Mouse (Mus musculus) lung, adult 2 months (tissue): Measurements from ENCODE around the gene Macrod2. TPM values are rescaled to one million over a fixed set of nuclear protein-coding genes. Genes with fewer than 3 reads are reported as not detected.

Experiments used
- DNase-seq: peaks from one replicate; pipeline ENCODE4 v3.0.0; 2022
- H3K4me1 ChIP-seq: fragments of 200-500 bp; 2 replicates; pipeline ENCODE4 v1.6.1; 2011; ENCODE audit warnings: low read length; ENCODE audit not compliant: control insufficient read depth, insufficient read depth
- H3K4me3 ChIP-seq: fragments of 200-500 bp; replicated peaks from 2 replicates; pipeline ENCODE3; 2011; ENCODE audit warnings: low read depth, mild to moderate bottlenecking, control low read depth, low read length; ENCODE audit errors: extremely low read depth
- CTCF ChIP-seq: fragments of 200-500 bp; IDR thresholded peaks from 2 replicates; pipeline ENCODE4 v1.5.1; 2011; ENCODE audit warnings: mild to moderate bottlenecking, low read length, control low read depth; ENCODE audit not compliant: insufficient read depth
- POLR2A ChIP-seq: fragments of 200-500 bp; IDR thresholded peaks from 2 replicates; pipeline ENCODE4 v1.6.1; 2011; ENCODE audit warnings: low read depth, mild to moderate bottlenecking, control low read depth, low read length, borderline replicate concordance; ENCODE audit errors: extremely low read depth
- WGBS: fragments of 180-500 bp; shearing (Covaris S2); methylation state at CpG from one replicate; pipeline ENCODE4 v1.1.7; 2018; 5-methylcytosine and 5-hydroxymethylcytosine counted together
- polyA plus RNA-seq: library from polyadenylated mRNA; depleted of rRNA; stranded (reverse); fragments of >200 nt; gene quantifications from 2 replicates; pipeline ENCODE4 v1.2.3, GENCODE M21; 2012

Gene Macrod2
- polyA plus RNA-seq, 1 experiment, result 2.6 TPM

- no peak for TF ChIP-seq POLR2A
- TF ChIP-seq CTCF, result no peak
- DNase-seq, result no peak
- Histone ChIP-seq H3K4me3 (no peak overlapping the region), H3K4me1 (no peaks in the 10 kb centered on the region)
- 90% methylated on average over 2 of the region's 2 CpGs for WGBS
Measured at GRCm38 (mm10) chr2:141201303-141202014, 806.4 kb downstream of the Macrod2 start.

GRCm38 (mm10) chr2:141202015-141202364 is 806.9 kb downstream of the Macrod2 start:
- no peak for DNase-seq
- H3K4me3 ChIP-seq, result no peak overlapping the region
- TF ChIP-seq CTCF, result no peak
- TF ChIP-seq POLR2A, result no peak
- no peaks in the 10 kb centered on the region for H3K4me1 ChIP-seq
- 81% methylated on average over 1 of the region's 1 CpGs for WGBS

- H3K4me3 ChIP-seq, result no peak overlapping the region
- H3K4me1 ChIP-seq, result no peaks in the 10 kb centered on the region
- 78% methylated on average over 5 of the region's 5 CpGs for WGBS
- no peak for DNase-seq
- TF ChIP-seq POLR2A (no peak), CTCF (no peak)
Measured at GRCm38 (mm10) chr2:141211346-141211745, 816.2 kb downstream of the Macrod2 start.

- TF ChIP-seq CTCF (no peak), POLR2A (no peak)
- 84% methylated on average over 2 of the region's 2 CpGs for WGBS
Measured at GRCm38 (mm10) chr2:141212291-141212690, 817.2 kb downstream of the Macrod2 start.

GRCm38 (mm10) chr2:141217490-141217889 is 822.4 kb downstream of the Macrod2 start:
- WGBS, result 41% methylated on average over 2 of the region's 2 CpGs
- H3K4me3 ChIP-seq, result no peak overlapping the region
- DNase-seq, result no peak
- no peaks in the 10 kb centered on the region for H3K4me1 ChIP-seq
- TF ChIP-seq POLR2A (no peak), CTCF (no peak)

More at GRCm38 (mm10) chr2:141212291-141212690, 817.2 kb downstream of the Macrod2 start:
- no peak for DNase-seq
- H3K4me1 ChIP-seq, result no peaks in the 10 kb centered on the region
- H3K4me3 ChIP-seq, result no peak overlapping the region

GRCm38 (mm10) chr2:141217925-141218324 is 822.8 kb downstream of the Macrod2 start:
- DNase-seq, result no peak

GRCm38 (mm10) chr2:141228809-141229208 is 833.7 kb downstream of the Macrod2 start:
- Histone ChIP-seq H3K4me3 (no peak overlapping the region), H3K4me1 (no peaks in the 10 kb centered on the region)
- WGBS, result 89% methylated on average over 1 of the region's 1 CpGs
- TF ChIP-seq POLR2A, result no peak
- TF ChIP-seq CTCF, result no peak
- DNase-seq, result no peak

More at GRCm38 (mm10) chr2:141217925-141218324, 822.8 kb downstream of the Macrod2 start:
- TF ChIP-seq POLR2A (no peak), CTCF (no peak)
- Histone ChIP-seq H3K4me1 (no peaks in the 10 kb centered on the region), H3K4me3 (no peak overlapping the region)
- 84% methylated on average over 3 of the region's 3 CpGs for WGBS

- Histone ChIP-seq H3K4me3 (no peak overlapping the region), H3K4me1 (no peaks in the 10 kb centered on the region)
- no peak for TF ChIP-seq CTCF
- no peak for TF ChIP-seq POLR2A
- WGBS, result 76% methylated on average over 6 of the region's 6 CpGs
- DNase-seq, result no peak
Measured at GRCm38 (mm10) chr2:141229820-141230219, 834.7 kb downstream of the Macrod2 start.

GRCm38 (mm10) chr2:141231011-141231668 is 836.0 kb downstream of the Macrod2 start:
- H3K4me3 ChIP-seq, result no peak overlapping the region
- DNase-seq, result no peak
- WGBS, result 33% methylated on average over 16 of the region's 16 CpGs
- H3K4me1 ChIP-seq, result no peaks in the 10 kb centered on the region
- TF ChIP-seq POLR2A (no peak), CTCF (no peak)

GRCm38 (mm10) chr2:141234306-141234705 is 839.2 kb downstream of the Macrod2 start:
- no peaks in the 10 kb centered on the region for H3K4me1 ChIP-seq
- WGBS, result 70% methylated on average over 8 of the region's 8 CpGs
- H3K4me3 ChIP-seq, result no peak overlapping the region
- no peak for DNase-seq
- TF ChIP-seq CTCF, result no peak
- no peak for TF ChIP-seq POLR2A
